ENCODE assay signal across 10 mouse cellular contexts in the genomic region with DNA sequence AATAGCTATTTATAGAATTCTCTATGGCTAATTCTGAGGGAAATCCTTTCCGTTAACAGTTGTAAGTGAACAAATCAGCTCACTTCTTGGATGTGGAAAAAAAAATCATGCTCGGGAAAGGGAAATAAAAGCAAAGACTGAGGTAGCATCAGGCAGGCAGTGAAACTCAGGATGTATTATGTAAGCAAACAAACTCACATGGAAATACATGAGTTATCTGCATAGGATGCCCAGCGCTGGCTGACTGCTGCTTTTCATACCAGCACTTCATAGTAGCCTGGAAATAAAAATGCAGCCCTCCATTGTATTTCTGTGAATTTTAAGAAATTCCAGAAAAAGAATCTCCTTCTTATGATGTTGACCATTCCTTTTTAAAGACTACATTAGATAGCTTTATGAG.
A peak's percentile ranks its signal among the peaks of the same experiment; 100 is the strongest.
DNase-seq lines count a peak whose midpoint lies in the region; ATAC-seq and TF ChIP-seq lines count a peak whose summit lies in the region.
"Had no signal": no experiment of that assay in that cellular context is flagged by ENCODE, and none has a peak within 500 bp of the region (broad histone marks: within the 10 kb centered on the region; RNA-seq: fewer than 3 reads in every experiment).

No protein-coding gene starts in this region.

- no peak for TF ChIP-seq CTCF in stomach, postnatal 0 days (IDR thresholded peaks at IDR 0.05; ENCODE audit: low read depth)

- peak overlapping the region; percentile 91 for H3K9ac ChIP-seq in heart, embryonic 13.5 days
- no peak overlapping the region for H3K9ac ChIP-seq in midbrain, embryonic 12.5 days (replicated peaks)
- H3K9ac ChIP-seq in midbrain, embryonic 14.5 days (replicated peaks; ENCODE audit: low read length): no peak overlapping the region
- H3K9ac ChIP-seq in limb, embryonic 11.5 days (ENCODE audit: low read length): no peak overlapping the region
- no peak overlapping the region for H3K9ac ChIP-seq in stomach, postnatal 0 days (ENCODE audit: low read length)

- peaks cover 53% of the 10 kb centered on the region for H3K4me1 ChIP-seq in heart, embryonic 13.5 days
- 0 out of 2 replicates have a peak, but pooled peaks cover 2% of the 10 kb centered on the region for H3K4me1 ChIP-seq in midbrain, embryonic 12.5 days
- H3K4me1 ChIP-seq in midbrain, embryonic 14.5 days (ENCODE audit: control insufficient read depth, insufficient read depth, low read length): peaks cover 10% of the 10 kb centered on the region
- H3K4me1 ChIP-seq in limb, embryonic 11.5 days (ENCODE audit: control insufficient read depth, insufficient read depth, low read length): 0 out of 2 replicates have a peak, but pooled peaks cover 2% of the 10 kb centered on the region
- 0 out of 2 replicates have a peak, but pooled peaks cover 2% of the 10 kb centered on the region for H3K4me1 ChIP-seq in stomach, postnatal 0 days (replicated peaks; ENCODE audit: control insufficient read depth, insufficient read depth)

- TF ChIP-seq EP300 in stomach, postnatal 0 days (optimal IDR thresholded peaks at IDR 0.05): no peak

- no peaks in the 10 kb centered on the region for H3K9me3 ChIP-seq in heart, embryonic 13.5 days
- no peaks in the 10 kb centered on the region for H3K9me3 ChIP-seq in midbrain, embryonic 12.5 days
- H3K9me3 ChIP-seq in midbrain, embryonic 14.5 days (ENCODE audit: control insufficient read depth, low read length): no peaks in the 10 kb centered on the region
- H3K9me3 ChIP-seq in limb, embryonic 11.5 days (ENCODE audit: control insufficient read depth, low read length): no peaks in the 10 kb centered on the region
- H3K9me3 ChIP-seq in stomach, postnatal 0 days (ENCODE audit: control insufficient read depth, low read length): no peaks in the 10 kb centered on the region

- WGBS in heart, embryonic 13.5 days: 9% methylated on average over 3 of the region's 3 CpGs
- 71% methylated on average over 3 of the region's 3 CpGs for WGBS in midbrain, embryonic 12.5 days
- 63% methylated on average over 3 of the region's 3 CpGs for WGBS in midbrain, embryonic 14.5 days
- WGBS in limb, embryonic 11.5 days: 41% methylated on average over 3 of the region's 3 CpGs
- 43% methylated on average over 3 of the region's 3 CpGs for WGBS in stomach, postnatal 0 days

- no peak for DNase-seq in heart, postnatal 14 days
- DNase-seq in midbrain, embryonic 14.5 days: no peak
- no peak for DNase-seq in limb, embryonic 11.5 days (ENCODE audit: low spot score)
- DNase-seq in stomach, postnatal 0 days (ENCODE audit: low spot score): no peak
- DNase-seq in adrenal gland, postnatal 10 days: no peak
- DNase-seq: kidney, postnatal 25 days; thymus, postnatal 14 days had no signal

- no peaks in the 10 kb centered on the region for H3K27me3 ChIP-seq in heart, embryonic 13.5 days (replicated peaks)
- H3K27me3 ChIP-seq in midbrain, embryonic 12.5 days: no peaks in the 10 kb centered on the region
- no peaks in the 10 kb centered on the region for H3K27me3 ChIP-seq in midbrain, embryonic 14.5 days (ENCODE audit: control insufficient read depth, insufficient read depth, low read length)
- no peaks in the 10 kb centered on the region for H3K27me3 ChIP-seq in limb, embryonic 11.5 days (ENCODE audit: control insufficient read depth, insufficient read depth, low read length)
- no peaks in the 10 kb centered on the region for H3K27me3 ChIP-seq in stomach, postnatal 0 days (ENCODE audit: control insufficient read depth, insufficient read depth, low read length)

- H3K4me3 ChIP-seq in heart, embryonic 13.5 days: peak overlapping the region; percentile 73
- no peak overlapping the region for H3K4me3 ChIP-seq in midbrain, embryonic 12.5 days
- no peak overlapping the region for H3K4me3 ChIP-seq in midbrain, embryonic 14.5 days (replicated peaks; ENCODE audit: low read depth, low read length)
- H3K4me3 ChIP-seq in limb, embryonic 11.5 days (ENCODE audit: low read depth, low read length): 0 out of 2 replicates have a peak overlapping the region, but pooled peaks have one; percentile 10
- H3K4me3 ChIP-seq in stomach, postnatal 0 days (ENCODE audit: low read depth, low read length): 0 out of 2 replicates have a peak overlapping the region, but pooled peaks have one; percentile 4

- peak overlapping the region; percentile 92 for H3K4me2 ChIP-seq in heart, embryonic 13.5 days
- 0 out of 2 replicates have a peak overlapping the region, but pooled peaks have one; percentile 3 for H3K4me2 ChIP-seq in midbrain, embryonic 12.5 days (replicated peaks)
- H3K4me2 ChIP-seq in midbrain, embryonic 14.5 days (ENCODE audit: low read length): no peak overlapping the region; the same call in 1 of the 2 replicates
- no peak overlapping the region for H3K4me2 ChIP-seq in limb, embryonic 11.5 days (ENCODE audit: low read depth, severe bottlenecking)
- H3K4me2 ChIP-seq in stomach, postnatal 0 days (replicated peaks; ENCODE audit: low read depth): peak overlapping the region; percentile 30

- no peaks in the 10 kb centered on the region; the same call in 1 of the 2 replicates for H3K36me3 ChIP-seq in heart, embryonic 13.5 days
- H3K36me3 ChIP-seq in midbrain, embryonic 12.5 days: no peaks in the 10 kb centered on the region
- no peaks in the 10 kb centered on the region for H3K36me3 ChIP-seq in midbrain, embryonic 14.5 days (ENCODE audit: control insufficient read depth, insufficient read depth, low read length)
- H3K36me3 ChIP-seq in limb, embryonic 11.5 days (ENCODE audit: control insufficient read depth, insufficient read depth, low read length): no peaks in the 10 kb centered on the region
- no peaks in the 10 kb centered on the region for H3K36me3 ChIP-seq in stomach, postnatal 0 days (ENCODE audit: control insufficient read depth, insufficient read depth, low read length)

- H3K27ac ChIP-seq in heart, embryonic 13.5 days (replicated peaks): peak overlapping the region; percentile 97
- no peak overlapping the region for H3K27ac ChIP-seq in midbrain, embryonic 12.5 days (replicated peaks)
- no peak overlapping the region for H3K27ac ChIP-seq in midbrain, embryonic 14.5 days (replicated peaks; ENCODE audit: low read depth, low read length)
- no peak overlapping the region for H3K27ac ChIP-seq in limb, embryonic 11.5 days (replicated peaks; ENCODE audit: low read depth, low read length)
- H3K27ac ChIP-seq in stomach, postnatal 0 days (replicated peaks): no peak overlapping the region

- intact Hi-C loops in heart, postnatal 14 days (cut with DNase I): loop anchor here (5.0 kb wide), 2 partner anchors 50 to 65 kb away; no protein-coding TSS in a partner anchor

- ATAC-seq in heart, embryonic 13.5 days (ENCODE audit: extremely low read depth, insufficient number of reproducible peaks, low FRiP score, low TSS enrichment): no peak
- no peak for ATAC-seq in midbrain, embryonic 12.5 days (ENCODE audit: low FRiP score, low read depth)
- no peak for ATAC-seq in midbrain, embryonic 14.5 days (ENCODE audit: low FRiP score, low TSS enrichment)
- no peak for ATAC-seq in limb, embryonic 11.5 days (ENCODE audit: insufficient number of reproducible peaks, low FRiP score, low TSS enrichment, low read depth)
- no peak for ATAC-seq in stomach, postnatal 0 days (ENCODE audit: low FRiP score, low TSS enrichment)
- no peak for ATAC-seq in megakaryocyte progenitor cell, adult 5-6 weeks (replicated peaks; ENCODE audit: poor library complexity)

Comparison
In these comparisons a context has a peak if more than half of its experiments do, and no peak if none do; other contexts are left out.
1. H3K4me2 ChIP-seq: peak in heart, embryonic 13.5 days (single experiment), midbrain, embryonic 12.5 days (single experiment) and stomach, postnatal 0 days (single experiment); none in midbrain, embryonic 14.5 days (single experiment) and limb, embryonic 11.5 days (single experiment).
2. H3K4me3 ChIP-seq: peak in heart, embryonic 13.5 days (single experiment), limb, embryonic 11.5 days (single experiment) and stomach, postnatal 0 days (single experiment); none in midbrain, embryonic 12.5 days (single experiment) and midbrain, embryonic 14.5 days (single experiment).